Mouse (Mus musculus) brain, embryonic 14.5 days (tissue): Measurements from ENCODE around the gene Miga2.

Experiments used
- CTCF ChIP-seq: fragments of 200-500 bp; IDR thresholded peaks from 2 replicates; pipeline ENCODE4 v1.5.1; 2012; ENCODE audit warnings: inconsistent platforms, mild to moderate bottlenecking, moderate library complexity, borderline replicate concordance; ENCODE audit not compliant: insufficient read depth, insufficient read length; ENCODE audit errors: extremely low read depth
- POLR2A ChIP-seq: fragments of 200-500 bp; IDR thresholded peaks from 2 replicates; pipeline ENCODE4 v1.6.1; 2012; ENCODE audit warnings: mild to moderate bottlenecking, inconsistent platforms, borderline replicate concordance; ENCODE audit not compliant: poor library complexity, insufficient read depth, insufficient read length, severe bottlenecking; ENCODE audit errors: extremely low read depth

GRCm38 (mm10) chr2:30393370-30393656 is 29.3 kb downstream of the Miga2 start:
- TF ChIP-seq POLR2A, result no peak
- TF ChIP-seq CTCF, result no peak
